Mouse (Mus musculus) lung, postnatal 14 days (tissue): ENCODE data around the gene Suclg2.

Source experiments
- DNase-seq: peaks from one replicate; pipeline ENCODE4 v3.0.0; 2021

Suclg2 gene

GRCm38 (mm10) chr6:95699326-95699725 lies 19.3 kb downstream of the Suclg2 start:
- DNase-seq, result no peak

GRCm38 (mm10) chr6:95698536-95699162 lies 20.0 kb downstream of the Suclg2 start:
- DNase-seq, result peak; percentile 32

GRCm38 (mm10) chr6:95694910-95695309 lies 23.7 kb downstream of the Suclg2 start:
- DNase-seq, result no peak

- no peak for DNase-seq
Measured at GRCm38 (mm10) chr6:95685242-95685641, 33.4 kb downstream of the Suclg2 start.

GRCm38 (mm10) chr6:95679718-95680117 lies 38.9 kb downstream of the Suclg2 start:
- DNase-seq, result no peak

GRCm38 (mm10) chr6:95679261-95679660 lies 39.3 kb downstream of the Suclg2 start:
- DNase-seq, result no peak

GRCm38 (mm10) chr6:95676951-95677350 lies 41.6 kb downstream of the Suclg2 start:
- no peak for DNase-seq

- no peak for DNase-seq
Measured at GRCm38 (mm10) chr6:95676439-95676838, 42.2 kb downstream of the Suclg2 start.

GRCm38 (mm10) chr6:95675059-95675705 lies 43.4 kb downstream of the Suclg2 start:
- DNase-seq, result no peak

GRCm38 (mm10) chr6:95674651-95675050 lies 43.9 kb downstream of the Suclg2 start:
- no peak for DNase-seq

GRCm38 (mm10) chr6:95669335-95669729 lies 49.3 kb downstream of the Suclg2 start:
- peak; percentile 65 for DNase-seq

GRCm38 (mm10) chr6:95668629-95669334 lies 49.8 kb downstream of the Suclg2 start:
- no peak for DNase-seq

- DNase-seq, result no peak
Measured at GRCm38 (mm10) chr6:95657671-95658070, 60.9 kb downstream of the Suclg2 start.

GRCm38 (mm10) chr6:95653662-95654061 lies 64.9 kb downstream of the Suclg2 start:
- DNase-seq, result no peak

- no peak for DNase-seq
Measured at GRCm38 (mm10) chr6:95652774-95653173, 65.8 kb downstream of the Suclg2 start.

GRCm38 (mm10) chr6:95651391-95651876 lies 67.2 kb downstream of the Suclg2 start:
- DNase-seq, result peak; percentile 12

GRCm38 (mm10) chr6:95650082-95650722 lies 68.4 kb downstream of the Suclg2 start:
- no peak for DNase-seq

- DNase-seq, result no peak
Measured at GRCm38 (mm10) chr6:95649123-95649663, 69.4 kb downstream of the Suclg2 start.

- DNase-seq, result no peak
Measured at GRCm38 (mm10) chr6:95637416-95637815, 81.2 kb downstream of the Suclg2 start.

GRCm38 (mm10) chr6:95635411-95635810 lies 83.2 kb downstream of the Suclg2 start:
- DNase-seq, result no peak

GRCm38 (mm10) chr6:95629071-95629470 lies 89.5 kb downstream of the Suclg2 start:
- DNase-seq, result no peak

- DNase-seq, result peak; percentile 60
Measured at GRCm38 (mm10) chr6:95621821-95622220, 96.8 kb downstream of the Suclg2 start.

GRCm38 (mm10) chr6:95620804-95621203 lies 97.8 kb downstream of the Suclg2 start:
- DNase-seq, result no peak
